Mouse (Mus musculus) cerebellum, adult 9-11 months (tissue): ENCODE measurements at regions not wholly inside any gene's neighbourhood (a gene's known extent, or its start where the extent isn't known, plus 50 kb on each side); places are given as distances from the start of the nearest gene placed in this dataset.

Source experiments
- DNase-seq: peaks from one replicate; pipeline ENCODE4 v3.0.0; 2022

DNA sequence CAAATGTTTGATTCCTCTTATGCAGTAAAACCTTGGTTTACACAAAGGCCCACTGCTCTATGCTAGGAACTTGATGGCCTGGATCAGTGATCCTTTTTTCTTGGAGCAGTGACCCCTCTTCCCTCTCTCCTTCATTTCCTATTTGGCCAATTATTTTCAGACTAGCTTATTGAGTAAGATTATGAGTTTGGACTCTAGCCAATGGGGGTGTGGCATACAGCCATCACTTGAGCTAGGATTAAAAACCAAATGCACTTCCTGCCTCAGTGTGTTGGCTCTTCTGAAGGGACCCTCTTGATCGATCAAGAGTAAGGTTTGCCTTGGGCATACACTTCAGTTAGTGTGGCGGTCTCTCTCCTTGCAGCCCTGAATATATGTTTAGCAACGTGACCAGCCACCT lies 1172.6 kb upstream of the Gulo start:
- no peak for DNase-seq

DNA sequence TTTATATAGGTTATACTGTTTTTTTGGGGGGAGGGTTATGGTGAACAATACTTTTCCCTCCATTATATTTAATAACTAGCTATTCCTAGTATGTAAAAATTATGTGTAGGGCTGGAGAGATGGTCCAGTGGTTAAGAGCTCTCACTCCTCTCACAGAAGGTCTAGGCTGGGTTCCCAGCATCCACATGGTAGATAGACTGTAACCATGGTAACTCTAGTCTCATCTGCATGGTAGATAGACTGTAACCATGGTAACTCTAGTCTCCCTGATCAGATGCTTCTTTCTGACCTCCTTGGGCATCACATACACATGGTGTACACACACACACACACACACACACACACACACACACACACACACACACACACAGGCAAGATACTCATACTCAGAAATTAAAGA lies 1170.5 kb upstream of the Gulo start:
- no peak for DNase-seq

DNA sequence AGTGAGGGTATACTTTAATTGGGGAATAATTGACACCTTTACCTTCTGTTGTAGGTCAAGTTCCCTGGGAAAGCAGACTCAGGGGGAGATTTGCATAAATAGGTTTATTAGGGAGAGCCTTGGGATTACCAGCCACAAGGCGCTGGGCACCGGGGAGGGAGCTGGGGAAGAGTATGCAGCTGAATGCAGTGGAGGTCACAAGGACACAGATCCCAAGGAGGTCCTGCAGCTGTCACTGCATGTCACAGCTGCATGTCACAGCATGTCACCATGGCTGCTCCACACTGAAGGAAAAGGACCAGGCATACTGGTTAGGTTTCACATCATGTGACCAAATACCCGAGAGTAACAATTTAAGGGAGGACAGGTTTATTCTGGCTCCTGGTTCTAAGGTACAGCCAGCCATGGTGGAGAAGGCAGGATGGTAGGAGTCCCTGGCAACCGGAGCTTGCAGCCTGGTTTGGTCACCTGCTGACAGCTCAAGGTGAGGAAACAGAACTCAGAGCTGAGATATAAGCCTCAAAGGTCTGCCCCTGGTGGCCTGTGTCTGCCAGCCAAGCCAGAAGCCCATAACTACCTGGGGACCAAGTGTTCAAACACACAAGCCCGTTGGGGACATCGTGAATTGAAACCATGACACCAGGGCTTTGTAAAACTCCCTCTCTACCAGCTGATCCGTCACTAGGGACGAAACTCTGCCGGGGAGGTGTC lies 1169.5 kb upstream of the Gulo start:
- no peak for DNase-seq

- DNase-seq = no peak
Measured at GRCm38 (mm10) chr14:67176672-67177071, 1167.7 kb upstream of the Gulo start.

DNA sequence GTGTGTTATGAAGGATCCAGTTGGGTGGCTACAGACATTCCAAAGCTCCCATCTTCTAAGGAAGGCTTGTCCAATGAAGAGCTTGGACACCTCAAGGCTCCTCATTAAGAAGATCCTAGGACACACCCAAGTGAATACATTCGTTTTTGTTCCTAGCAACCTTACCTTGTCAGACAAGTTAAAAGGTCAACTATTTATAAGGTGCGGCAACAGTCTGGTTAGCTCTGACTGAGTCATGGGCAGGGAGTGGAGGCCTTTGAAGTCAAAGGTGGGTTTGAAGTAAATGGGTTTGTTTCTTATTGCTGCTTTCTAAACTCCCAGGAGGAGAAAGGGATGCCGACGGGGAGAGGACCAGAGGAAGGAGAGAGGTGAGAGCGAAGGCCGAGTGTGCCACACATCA lies 1167.1 kb upstream of the Gulo start:
- no peak for DNase-seq

DNA sequence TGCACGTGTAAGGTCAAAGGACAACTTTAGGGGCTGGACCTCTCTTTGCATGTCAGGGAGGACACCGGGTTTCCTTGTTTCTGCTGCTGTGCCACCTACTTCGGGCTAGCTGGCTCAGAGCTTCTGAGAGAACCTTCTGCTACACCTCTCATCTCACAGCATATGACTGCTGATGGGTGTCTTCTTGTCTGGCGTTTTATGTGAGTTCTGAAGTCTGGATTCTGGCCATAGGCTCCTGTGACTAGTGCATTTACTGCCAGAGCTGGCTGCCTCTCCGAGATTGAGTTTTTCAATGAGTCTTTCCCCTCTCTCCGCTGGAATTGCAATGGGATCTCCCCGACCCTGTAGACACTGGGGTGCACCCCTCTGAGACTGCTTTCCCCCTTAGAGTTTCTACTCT lies 1165.9 kb upstream of the Gulo start:
- no peak for DNase-seq

DNA sequence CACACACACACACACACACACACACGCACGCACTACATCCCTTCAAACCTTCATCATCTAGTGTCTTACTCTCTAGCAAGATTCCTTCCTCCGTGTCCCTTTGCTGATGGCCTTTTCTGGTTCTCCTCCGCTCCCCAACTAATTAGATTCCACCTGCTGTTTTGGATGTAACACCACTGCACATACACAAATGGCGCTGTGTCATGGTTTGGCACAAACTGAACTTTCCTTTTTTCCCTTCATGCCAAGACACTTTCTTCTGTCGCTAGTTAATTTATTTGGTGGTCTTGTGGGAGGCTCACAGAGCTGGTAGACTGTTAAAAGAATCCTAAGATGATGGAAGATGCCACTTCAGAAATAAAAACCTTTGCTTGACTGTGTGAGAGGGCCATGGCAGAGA lies 1161.8 kb upstream of the Gulo start:
- no peak for DNase-seq

- DNase-seq = no peak
Measured at GRCm38 (mm10) chr14:67170248-67170647, 1161.2 kb upstream of the Gulo start.

- DNase-seq = no peak
Measured at GRCm38 (mm10) chr14:67169201-67169600, 1160.2 kb upstream of the Gulo start.

GRCm38 (mm10) chr14:67159996-67160395 lies 1151.0 kb upstream of the Gulo start:
- DNase-seq = no peak

DNA sequence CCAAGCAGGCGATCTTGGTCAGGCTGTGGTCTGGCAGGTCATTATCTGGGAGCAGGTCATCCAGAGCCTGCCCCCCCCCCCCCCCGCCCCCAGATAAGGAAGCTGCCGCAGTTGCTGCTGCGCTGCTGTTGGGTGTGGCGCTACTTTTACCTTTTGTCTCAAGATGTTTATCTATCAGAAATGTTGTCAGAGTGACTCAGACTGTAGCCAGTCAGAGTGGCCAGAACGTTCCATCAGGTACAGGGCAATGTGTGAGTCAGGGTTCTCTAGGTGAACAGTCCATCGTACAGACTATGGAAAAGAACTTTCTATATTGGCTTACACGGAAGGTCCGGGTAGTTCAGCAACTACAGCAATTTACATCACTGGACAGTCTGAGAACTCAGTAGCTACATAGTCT lies 1149.9 kb upstream of the Gulo start:
- DNase-seq = no peak

DNA sequence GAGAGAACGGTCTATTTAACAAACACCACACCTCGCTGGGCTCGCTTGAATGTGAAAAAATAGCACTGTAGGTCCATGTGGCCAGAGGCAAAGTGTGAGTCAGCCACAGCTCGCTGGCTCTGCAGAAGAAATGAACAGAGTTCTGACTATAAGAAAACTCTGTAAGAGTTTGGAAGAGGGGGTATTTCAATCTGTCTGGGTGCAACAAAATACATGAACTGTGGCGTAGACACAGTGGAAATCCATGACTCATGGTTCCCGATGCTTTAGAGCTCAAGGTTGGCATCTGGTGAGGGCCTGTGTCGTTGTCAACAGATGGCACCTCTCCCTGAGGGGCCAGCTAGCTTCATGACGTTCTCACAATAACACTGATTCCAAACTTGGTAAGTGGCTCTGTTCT lies 1147.4 kb upstream of the Gulo start:
- peak; percentile 66 for DNase-seq

GRCm38 (mm10) chr14:67153621-67154020 lies 1144.6 kb upstream of the Gulo start:
- DNase-seq = no peak

- DNase-seq = no peak
Measured at GRCm38 (mm10) chr14:67149961-67150471, 1141.0 kb upstream of the Gulo start.

DNA sequence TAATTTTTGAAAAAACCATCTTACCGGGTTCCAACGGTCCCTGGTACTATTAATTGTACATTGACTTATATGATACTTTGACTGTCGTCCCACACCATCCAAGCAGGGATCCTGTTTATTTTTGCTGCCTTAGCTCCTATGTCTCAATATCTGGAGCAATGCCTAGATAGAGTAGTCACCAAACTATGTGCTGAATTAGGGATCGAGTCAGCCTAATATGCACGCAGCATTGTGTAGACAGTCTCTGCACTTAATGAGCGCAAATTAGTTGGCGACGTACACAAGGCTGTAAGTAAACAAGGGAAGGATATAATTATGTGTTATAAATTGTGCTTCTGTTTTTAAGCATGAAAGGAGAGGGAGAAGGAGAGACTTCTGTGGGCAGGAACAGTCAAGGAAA lies 1140.1 kb upstream of the Gulo start:
- DNase-seq = no peak

- DNase-seq = no peak
Measured at GRCm38 (mm10) chr14:67146602-67147001, 1137.6 kb upstream of the Gulo start.

- DNase-seq = no peak
Measured at GRCm38 (mm10) chr14:67145046-67145445, 1136.0 kb upstream of the Gulo start.

DNA sequence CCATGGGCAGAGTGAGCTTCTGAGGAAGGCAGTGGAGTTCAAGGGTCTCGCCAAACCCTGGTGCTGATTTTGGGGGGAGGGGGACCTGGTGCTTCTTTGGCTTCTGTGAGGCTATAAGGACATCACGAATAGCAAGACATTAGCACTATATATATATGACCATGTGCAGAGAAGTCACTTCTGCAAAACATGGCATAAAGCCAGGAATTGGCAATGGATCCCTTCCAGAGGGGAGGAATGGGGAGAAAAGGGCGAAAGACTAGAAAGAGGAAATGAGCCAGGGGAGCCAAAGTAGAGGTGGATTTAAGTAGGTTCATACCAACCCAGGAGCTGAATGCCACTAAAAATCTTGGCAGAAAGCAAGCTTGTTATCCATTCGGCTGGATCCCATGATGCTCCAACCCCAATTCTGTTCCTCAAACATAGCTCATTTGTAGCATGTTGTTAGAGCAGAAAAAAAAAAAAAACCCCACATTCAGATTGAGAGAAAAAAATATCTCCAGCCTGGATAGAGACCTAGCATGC lies 1135.5 kb upstream of the Gulo start:
- no peak for DNase-seq

DNA sequence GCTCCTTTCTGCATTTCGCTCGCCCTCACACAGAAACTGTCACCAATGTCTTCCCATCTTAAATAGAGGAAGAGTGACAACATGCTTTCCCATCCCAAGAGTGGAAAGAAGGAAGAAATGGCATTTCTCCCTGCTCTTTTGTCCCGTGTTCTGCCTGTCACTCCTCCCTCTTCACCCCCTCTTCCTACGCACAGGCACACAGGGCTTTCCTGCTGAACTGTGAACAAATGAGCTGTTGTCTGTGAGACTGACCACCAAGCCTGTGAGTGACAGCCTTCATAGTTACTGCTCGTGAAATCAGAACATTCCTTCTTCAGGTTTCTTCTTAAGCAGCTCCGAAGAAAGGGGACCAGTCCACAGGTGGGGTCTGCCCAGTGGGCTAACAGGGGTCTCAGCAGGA lies 1134.8 kb upstream of the Gulo start:
- DNase-seq = no peak

DNA sequence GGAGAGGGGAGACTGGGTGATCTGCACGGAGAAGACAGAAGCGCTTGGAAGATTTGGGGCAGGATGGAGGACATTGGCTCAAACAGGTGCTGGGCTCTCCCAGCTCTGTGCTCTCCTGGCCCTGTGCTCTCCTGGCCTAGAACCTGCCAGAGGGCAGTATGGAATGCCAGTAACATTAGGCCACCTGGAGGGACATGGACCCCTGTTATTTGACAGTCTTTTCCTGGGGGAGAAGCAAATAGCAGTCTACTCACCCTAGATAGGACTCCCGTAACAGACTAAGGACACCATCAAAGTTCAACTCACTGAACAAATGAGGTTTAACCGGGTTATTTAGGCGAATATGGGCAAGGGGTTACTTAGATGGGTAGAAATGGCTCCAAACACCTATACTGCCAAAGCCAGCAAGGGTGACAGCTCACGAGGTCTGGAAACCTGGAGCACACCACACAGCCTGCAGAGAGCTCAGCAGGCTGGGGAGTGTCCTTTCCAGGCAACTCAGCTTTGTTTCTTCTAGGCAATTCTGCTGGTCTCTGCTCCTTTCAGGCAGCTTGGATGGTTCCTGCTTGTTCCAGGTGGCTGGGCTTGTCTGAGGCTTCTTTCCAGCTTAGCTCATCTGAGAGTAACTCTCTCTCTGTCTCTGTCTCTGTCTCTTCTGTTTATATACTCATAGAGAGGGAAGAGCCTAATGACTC lies 1133.7 kb upstream of the Gulo start:
- peak; percentile 76 for DNase-seq

GRCm38 (mm10) chr14:67141581-67142441 lies 1132.8 kb upstream of the Gulo start:
- DNase-seq = peak; percentile 58

DNA sequence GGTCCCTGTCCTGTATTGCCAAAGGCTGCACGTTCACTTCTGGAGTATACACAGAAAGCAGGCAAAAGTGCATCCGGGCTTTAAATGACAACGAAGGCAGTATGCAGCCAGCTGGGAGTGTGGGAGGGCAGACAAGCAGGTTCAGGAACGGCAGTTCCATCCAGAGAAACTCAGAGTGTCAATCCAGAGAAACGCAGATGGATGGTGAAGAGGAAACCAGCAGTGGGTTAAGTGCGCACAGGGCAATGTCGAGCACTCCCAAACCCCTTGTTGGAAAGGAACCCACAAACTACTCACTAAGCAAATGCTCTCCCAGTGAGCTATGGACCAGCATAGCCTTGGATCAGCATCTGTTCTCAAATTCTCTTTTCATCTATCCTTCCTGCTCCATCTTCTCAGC lies 1132.1 kb upstream of the Gulo start:
- no peak for DNase-seq

DNA sequence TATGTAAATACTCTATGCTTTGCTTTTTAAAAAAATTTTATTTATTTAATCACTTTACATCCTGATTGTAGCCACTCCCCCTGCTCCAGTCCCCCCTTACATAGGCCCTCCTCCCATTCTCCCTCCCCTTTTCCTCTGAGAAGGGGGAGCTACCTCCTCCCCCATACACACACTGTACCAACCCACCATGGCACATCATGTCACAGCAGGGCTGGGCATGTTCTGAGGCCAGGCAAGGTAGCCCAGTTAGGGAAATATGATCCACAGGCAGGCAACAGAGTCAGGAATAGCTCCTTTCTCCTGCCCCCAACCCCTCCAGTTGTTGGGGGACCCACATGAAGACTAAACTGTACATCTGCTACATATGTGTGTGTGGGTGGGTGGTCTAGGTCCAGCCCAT lies 1130.7 kb upstream of the Gulo start:
- DNase-seq = no peak
